Mouse (Mus musculus): ENCODE data around the gene Nemf. TPM values are rescaled to one million over a fixed set of nuclear protein-coding genes. Genes with fewer than 3 reads are reported as not detected.

Nemf gene
- polyA plus RNA-seq, 1 experiment from 2014 or later = 79.3 TPM

DNA sequence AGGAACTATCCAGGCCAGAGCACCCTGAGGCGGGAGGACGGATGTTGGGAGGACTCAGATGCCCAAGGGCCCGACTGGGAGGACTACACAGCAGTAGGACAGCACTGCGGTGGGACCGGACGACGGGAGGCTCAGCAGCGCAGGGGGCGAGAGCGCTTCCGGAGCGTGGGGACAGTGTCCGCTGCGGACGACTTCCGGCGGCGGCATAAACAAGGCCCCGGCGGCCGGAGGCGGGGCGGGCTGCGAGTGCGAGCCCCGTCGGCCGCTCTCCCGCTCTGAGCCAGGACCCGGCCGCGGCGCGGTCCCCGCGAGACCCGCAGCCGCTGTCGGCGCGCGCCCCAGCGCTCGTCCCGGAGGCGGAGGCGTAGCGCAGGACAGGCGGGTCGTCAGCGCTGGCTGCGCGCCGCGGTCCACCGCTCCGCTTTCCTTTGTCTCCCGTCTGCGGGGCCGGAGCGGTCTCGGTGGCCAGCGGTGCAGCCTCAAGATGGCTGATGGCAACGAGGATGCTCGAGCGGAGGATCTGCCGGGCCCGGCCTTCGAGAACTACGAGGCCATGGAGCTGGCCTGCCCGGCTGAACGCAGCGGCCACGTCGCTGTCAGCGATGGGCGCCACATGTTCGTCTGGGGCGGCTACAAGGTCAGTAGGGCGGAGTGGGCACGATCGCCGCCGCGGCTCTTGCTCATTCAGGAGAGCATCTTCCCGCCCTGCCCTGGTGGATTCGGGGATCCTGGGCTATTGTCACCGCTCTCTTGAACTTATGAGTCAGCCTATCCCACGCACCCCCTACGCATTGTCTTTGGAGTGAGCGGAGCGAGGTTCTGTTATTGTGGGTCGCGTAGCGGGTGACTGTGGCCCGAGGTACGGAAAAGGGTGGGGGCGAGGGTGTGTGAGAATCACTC lies 60.2 kb downstream of the Nemf start, which contains the start of gene Klhdc2:
Gene Klhdc2 (plus strand): TSS at position 171 of the 900 bp plus-strand sequence.
- Histone ChIP-seq H3K4me2 (peak within 1 kb of the TSS; percentile 75), H3K4me3 (ENCODE audit: low read depth, low read length) (peak within 1 kb of the TSS; percentile 96), H3K36me3 (ENCODE audit: insufficient read depth) (peaks cover 12% of the 10 kb centered on the region; the same call in 1 of the 2 replicates), H3K27ac (ENCODE audit: low read depth) (peak within 1 kb of the TSS; percentile 96), H3K4me1 (ENCODE audit: insufficient read depth) (peaks cover 3% of the 10 kb centered on the region; the same call in 1 of the 2 replicates), H3K9ac (peak within 1 kb of the TSS; percentile 97), H3K27me3 (ENCODE audit: insufficient read depth, low read length) (no peaks in the 10 kb centered on the region), H3K9me3 (ENCODE audit: low read depth, low read length) (no peaks in the 10 kb centered on the region)
- no peak for TF ChIP-seq CTCF (IDR thresholded peaks at IDR 0.05; ENCODE audit: low read depth)
- DNase-seq = peak; percentile 96
- ATAC-seq (ENCODE audit: insufficient read depth) = peak; percentile 98
- under 1% methylated on average over 98 of the region's 98 CpGs for WGBS

DNA sequence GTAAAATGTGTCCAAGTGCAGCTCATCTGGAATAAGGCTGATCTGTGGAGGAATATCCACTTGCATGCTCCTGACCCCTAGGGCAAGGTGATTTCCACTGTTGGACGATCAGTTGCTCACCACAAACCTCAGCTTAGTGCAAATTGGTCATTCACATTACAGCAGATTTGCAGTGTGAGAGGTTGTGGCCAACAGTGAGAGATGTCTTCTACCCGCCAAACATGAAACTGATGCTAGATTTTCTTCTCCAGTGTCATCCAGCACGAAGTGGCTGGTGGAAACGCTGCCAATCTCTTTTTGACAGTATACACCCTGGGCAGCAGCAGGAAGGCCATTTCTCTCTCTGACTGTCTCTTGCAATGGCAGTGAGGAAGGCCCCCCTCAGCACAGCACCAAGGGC lies 61.3 kb downstream of the Nemf start:
- Histone ChIP-seq H3K4me3 (ENCODE audit: low read depth, low read length) (peak overlapping the region; percentile 96; the same call in 1 of the 2 replicates), H3K27me3 (ENCODE audit: insufficient read depth, low read length) (no peaks in the 10 kb centered on the region), H3K36me3 (ENCODE audit: insufficient read depth) (peaks cover 6% of the 10 kb centered on the region; the same call in 1 of the 2 replicates), H3K4me2 (peak overlapping the region; percentile 75), H3K9ac (peak overlapping the region; percentile 97), H3K4me1 (ENCODE audit: insufficient read depth) (peaks cover 3% of the 10 kb centered on the region; the same call in 1 of the 2 replicates), H3K9me3 (ENCODE audit: low read depth, low read length) (no peaks in the 10 kb centered on the region), H3K27ac (ENCODE audit: low read depth) (peak overlapping the region; percentile 96)
- ATAC-seq (ENCODE audit: insufficient read depth) = no peak
- WGBS = 77% methylated on average over 4 of the region's 4 CpGs
- no peak for DNase-seq
- no peak for TF ChIP-seq CTCF (IDR thresholded peaks at IDR 0.05; ENCODE audit: low read depth)

DNA sequence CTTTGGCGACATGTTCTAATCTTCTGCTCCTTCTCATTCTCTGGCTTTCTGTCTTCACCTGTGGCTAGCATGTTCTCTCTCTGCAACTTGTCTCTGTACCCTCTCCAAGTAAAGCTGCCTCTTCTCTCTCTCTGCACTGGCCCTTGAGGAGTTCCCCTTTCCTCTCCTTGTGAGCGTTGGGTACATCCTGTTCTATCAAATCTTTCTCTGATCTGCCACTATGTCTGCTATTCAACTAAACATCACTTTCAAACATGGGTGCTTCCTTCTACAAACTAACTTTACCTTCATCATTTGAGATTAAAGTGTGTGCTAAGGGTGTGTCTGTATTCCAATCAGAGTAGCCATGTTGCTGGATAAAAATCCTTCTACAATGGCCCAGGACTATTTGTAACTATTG lies 62.0 kb downstream of the Nemf start:
- no peak for DNase-seq
- Histone ChIP-seq H3K9me3 (ENCODE audit: low read depth, low read length) (no peaks in the 10 kb centered on the region), H3K4me3 (ENCODE audit: low read depth, low read length) (no peak overlapping the region), H3K36me3 (ENCODE audit: insufficient read depth) (no peaks in the 10 kb centered on the region), H3K9ac (no peak overlapping the region), H3K27me3 (ENCODE audit: insufficient read depth, low read length) (no peaks in the 10 kb centered on the region), H3K4me2 (no peak overlapping the region), H3K4me1 (ENCODE audit: insufficient read depth) (peaks cover 3% of the 10 kb centered on the region; the same call in 1 of the 2 replicates), H3K27ac (ENCODE audit: low read depth) (no peak overlapping the region)
- no peak for TF ChIP-seq CTCF (IDR thresholded peaks at IDR 0.05; ENCODE audit: low read depth)
- ATAC-seq (ENCODE audit: insufficient read depth) = no peak
- 78% methylated on average over 2 of the region's 2 CpGs for WGBS

DNA sequence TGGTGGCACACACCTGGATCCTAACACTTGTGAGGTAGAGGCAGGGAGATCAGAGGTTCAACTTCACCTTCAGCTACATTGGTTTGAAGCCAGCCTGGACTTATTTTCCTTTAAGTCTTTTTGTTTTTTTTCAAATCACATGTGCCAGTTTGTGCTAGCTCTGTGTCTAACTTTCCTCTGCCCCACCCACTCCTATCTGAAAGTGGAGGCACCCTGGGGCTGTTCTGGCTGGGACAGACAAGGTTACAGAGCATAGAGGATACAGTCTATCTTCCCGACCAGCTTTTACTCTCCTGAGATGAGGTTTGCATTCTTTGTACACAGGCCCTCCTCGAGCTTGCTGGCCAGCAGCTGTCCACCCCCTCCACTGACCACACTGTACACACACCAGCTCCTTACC lies 63.1 kb downstream of the Nemf start:
- ATAC-seq (ENCODE audit: insufficient read depth) = no peak
- Histone ChIP-seq H3K9ac (no peak overlapping the region), H3K9me3 (ENCODE audit: low read depth, low read length) (no peaks in the 10 kb centered on the region), H3K27ac (ENCODE audit: low read depth) (no peak overlapping the region), H3K4me2 (no peak overlapping the region), H3K27me3 (ENCODE audit: insufficient read depth, low read length) (no peaks in the 10 kb centered on the region), H3K4me1 (ENCODE audit: insufficient read depth) (peaks cover 3% of the 10 kb centered on the region; the same call in 1 of the 2 replicates), H3K4me3 (ENCODE audit: low read depth, low read length) (no peak overlapping the region), H3K36me3 (ENCODE audit: insufficient read depth) (no peaks in the 10 kb centered on the region)
- TF ChIP-seq CTCF (IDR thresholded peaks at IDR 0.05; ENCODE audit: low read depth) = no peak
- no peak for DNase-seq
- 62% methylated on average over 2 of the region's 2 CpGs for WGBS

DNA sequence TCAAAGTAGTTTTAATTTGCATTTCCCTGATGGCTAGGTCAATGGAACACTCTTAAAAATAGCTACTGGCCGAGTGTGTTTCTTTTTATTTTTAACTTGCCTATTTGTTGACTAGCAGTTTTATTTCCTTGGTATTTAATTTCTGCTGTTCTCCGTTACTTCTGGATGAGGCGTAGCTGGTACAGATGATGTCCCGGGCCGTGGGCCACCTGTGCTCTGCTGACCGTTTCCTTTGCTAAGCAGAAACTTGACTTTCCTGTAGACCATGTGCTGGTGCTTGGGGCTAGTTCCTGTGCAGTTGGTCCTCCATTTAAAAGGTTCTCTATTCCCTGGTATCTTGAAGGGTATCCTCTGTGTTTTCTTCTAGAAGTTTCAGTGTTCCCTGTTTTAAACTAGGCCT lies 64.6 kb downstream of the Nemf start:
- TF ChIP-seq CTCF (IDR thresholded peaks at IDR 0.05; ENCODE audit: low read depth) = no peak
- no peaks in the 10 kb centered on the region for H3K9me3 ChIP-seq (ENCODE audit: low read depth, low read length)
- no peak for ATAC-seq (ENCODE audit: insufficient read depth)
- 89% methylated on average over 6 of the region's 6 CpGs for WGBS
- H3K27ac ChIP-seq (ENCODE audit: low read depth) = no peak overlapping the region
- no peak overlapping the region for H3K4me3 ChIP-seq (ENCODE audit: low read depth, low read length)
- H3K9ac ChIP-seq = no peak overlapping the region
- H3K4me2 ChIP-seq = no peak overlapping the region
- H3K27me3 ChIP-seq (ENCODE audit: insufficient read depth, low read length) = no peaks in the 10 kb centered on the region
- no peaks in the 10 kb centered on the region for H3K36me3 ChIP-seq (ENCODE audit: insufficient read depth)
- no peaks in the 10 kb centered on the region for H3K4me1 ChIP-seq (ENCODE audit: insufficient read depth)
- DNase-seq = no peak

DNA sequence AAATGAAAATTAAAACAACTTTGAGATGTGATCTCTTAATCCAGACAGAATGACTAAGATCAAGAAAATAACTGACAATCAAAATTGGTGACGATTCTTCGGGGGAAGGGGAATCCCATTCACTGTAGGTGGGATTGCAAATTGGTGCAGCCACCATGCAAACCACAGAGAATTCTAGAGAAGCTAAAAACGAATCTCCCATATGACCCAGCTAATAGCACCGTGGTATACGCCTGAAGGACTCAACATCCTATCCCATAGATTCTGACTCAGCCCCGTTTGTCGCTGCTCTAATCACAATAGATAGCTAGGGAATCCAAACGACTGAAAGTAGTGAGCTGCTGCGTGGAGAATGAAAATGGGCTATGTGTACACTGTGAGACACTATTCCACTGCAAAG lies 68.3 kb downstream of the Nemf start:
- Histone ChIP-seq H3K4me2 (no peak overlapping the region), H3K4me3 (ENCODE audit: low read depth, low read length) (no peak overlapping the region), H3K27me3 (ENCODE audit: insufficient read depth, low read length) (no peaks in the 10 kb centered on the region), H3K9me3 (ENCODE audit: low read depth, low read length) (no peaks in the 10 kb centered on the region), H3K36me3 (ENCODE audit: insufficient read depth) (no peaks in the 10 kb centered on the region), H3K9ac (no peak overlapping the region), H3K4me1 (ENCODE audit: insufficient read depth) (no peaks in the 10 kb centered on the region), H3K27ac (ENCODE audit: low read depth) (no peak overlapping the region)
- 69% methylated on average over 9 of the region's 9 CpGs for WGBS
- TF ChIP-seq CTCF (IDR thresholded peaks at IDR 0.05; ENCODE audit: low read depth) = no peak
- no peak for DNase-seq
- no peak for ATAC-seq (ENCODE audit: insufficient read depth)

DNA sequence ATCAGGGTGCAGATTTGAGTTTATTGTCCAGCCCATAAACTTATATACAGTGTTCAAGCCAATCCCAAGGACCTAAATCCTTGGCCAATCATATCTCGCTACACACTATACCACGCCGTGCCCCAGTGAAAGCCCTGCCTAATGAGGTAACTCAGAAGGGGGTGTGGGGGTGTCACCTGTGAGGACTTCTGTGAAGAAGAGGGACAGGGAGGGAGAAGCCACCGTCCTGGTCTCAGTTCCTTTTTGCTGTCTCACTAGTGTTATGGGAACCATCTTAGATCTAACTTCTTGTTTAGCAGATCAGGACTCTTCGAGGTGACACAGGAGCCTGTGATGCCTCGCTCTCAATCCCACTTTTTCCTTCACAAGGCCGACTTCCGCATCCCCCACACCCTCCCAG lies 69.4 kb downstream of the Nemf start:
- 83% methylated on average over 8 of the region's 8 CpGs for WGBS

More for the DNA sequence above, 69.4 kb downstream of the Nemf start:
- Histone ChIP-seq H3K27ac (ENCODE audit: low read depth) (no peak overlapping the region), H3K9me3 (ENCODE audit: low read depth, low read length) (no peaks in the 10 kb centered on the region), H3K27me3 (ENCODE audit: insufficient read depth, low read length) (no peaks in the 10 kb centered on the region), H3K4me2 (no peak overlapping the region), H3K36me3 (ENCODE audit: insufficient read depth) (no peaks in the 10 kb centered on the region), H3K9ac (no peak overlapping the region), H3K4me3 (ENCODE audit: low read depth, low read length) (no peak overlapping the region), H3K4me1 (ENCODE audit: insufficient read depth) (no peaks in the 10 kb centered on the region)
- no peak for TF ChIP-seq CTCF (IDR thresholded peaks at IDR 0.05; ENCODE audit: low read depth)
- no peak for ATAC-seq (ENCODE audit: insufficient read depth)
- DNase-seq = no peak

All from lung, embryonic 14.5 days (tissue).